Mouse (Mus musculus) hindlimb bud, embryonic 11.5 days (tissue): Measurements from ENCODE around the gene Camkmt.

Source experiments
- DNase-seq: peaks from one replicate; pipeline ENCODE4 v3.0.0-alpha.2; 2012; ENCODE audit warnings: low read depth, low spot score; ENCODE audit errors: extremely low spot score

Gene Camkmt

GRCm38 (mm10) chr17:85487531-85487930 lies 397.2 kb downstream of the Camkmt start:
- DNase-seq: no peak

GRCm38 (mm10) chr17:85488601-85489487 lies 398.5 kb downstream of the Camkmt start:
- no peak for DNase-seq

- DNase-seq: no peak
Measured at GRCm38 (mm10) chr17:85489488-85489980, 399.2 kb downstream of the Camkmt start.

GRCm38 (mm10) chr17:85491491-85491890 lies 401.1 kb downstream of the Camkmt start:
- no peak for DNase-seq

GRCm38 (mm10) chr17:85493521-85493920 lies 403.2 kb downstream of the Camkmt start:
- DNase-seq: no peak

- no peak for DNase-seq
Measured at GRCm38 (mm10) chr17:85495012-85495754, 404.8 kb downstream of the Camkmt start.

- no peak for DNase-seq
Measured at GRCm38 (mm10) chr17:85495871-85496270, 405.5 kb downstream of the Camkmt start.

- DNase-seq: no peak
Measured at GRCm38 (mm10) chr17:85504888-85505287, 414.5 kb downstream of the Camkmt start.

- DNase-seq: no peak
Measured at GRCm38 (mm10) chr17:85506206-85507088, 416.1 kb downstream of the Camkmt start.

- no peak for DNase-seq
Measured at GRCm38 (mm10) chr17:85507089-85507460, 416.7 kb downstream of the Camkmt start.
